Mouse (Mus musculus) layer of hippocampus, adult 9-11 months (tissue): ENCODE data around the gene Bcl2l13.
A peak's percentile ranks its signal among the peaks of the same experiment; 100 is the strongest.
"Not testable (repeated sequence)": the region's sequence is repeated elsewhere in the genome, so short reads cannot be mapped to it uniquely, and the experiment has no call there.

Source experiments
- DNase-seq: peaks from one replicate; pipeline ENCODE4 v3.0.0; 2022

Bcl2l13 gene

GRCm38 (mm10) chr6:120835474-120836374 lies at the start of gene Bcl2l13:
TSS of gene Bcl2l13 (plus strand) at chr6:120836212.
- DNase-seq, result peak; percentile 92

- DNase-seq, result no peak
These were observed 47.9 kb upstream of the Bcl2l13 start for GRCm38 (mm10) chr6:120788068-120788607.

GRCm38 (mm10) chr6:120788904-120789303 lies 47.1 kb upstream of the Bcl2l13 start:
- no peak for DNase-seq

- DNase-seq, result no peak
These were observed 45.9 kb upstream of the Bcl2l13 start for GRCm38 (mm10) chr6:120790153-120790552.

- no peak for DNase-seq
These were observed 45.3 kb upstream of the Bcl2l13 start for GRCm38 (mm10) chr6:120790717-120791116.

GRCm38 (mm10) chr6:120792947-120793346 lies 43.1 kb upstream of the Bcl2l13 start:
- DNase-seq, result peak; percentile 61

GRCm38 (mm10) chr6:120795422-120796086 lies 40.5 kb upstream of the Bcl2l13 start:
- DNase-seq, result no peak

GRCm38 (mm10) chr6:120796111-120796510 lies 39.9 kb upstream of the Bcl2l13 start:
- peak; percentile 40 for DNase-seq

GRCm38 (mm10) chr6:120798019-120798418 lies 38.0 kb upstream of the Bcl2l13 start:
- DNase-seq, result no peak

GRCm38 (mm10) chr6:120798905-120799304 lies 37.1 kb upstream of the Bcl2l13 start:
- DNase-seq, result no peak

GRCm38 (mm10) chr6:120799581-120800041 lies 36.4 kb upstream of the Bcl2l13 start:
- DNase-seq, result no peak

- DNase-seq, result no peak
These were observed 28.8 kb upstream of the Bcl2l13 start for GRCm38 (mm10) chr6:120806999-120807737.

GRCm38 (mm10) chr6:120807738-120808081 lies 28.3 kb upstream of the Bcl2l13 start:
- no peak for DNase-seq

- not testable (repeated sequence) for DNase-seq
These were observed 24.0 kb upstream of the Bcl2l13 start for GRCm38 (mm10) chr6:120811999-120812398.

GRCm38 (mm10) chr6:120819294-120819693 lies 16.7 kb upstream of the Bcl2l13 start:
- no peak for DNase-seq

- DNase-seq, result no peak
These were observed 15.9 kb upstream of the Bcl2l13 start for GRCm38 (mm10) chr6:120820144-120820543.

GRCm38 (mm10) chr6:120820941-120821340 lies 15.1 kb upstream of the Bcl2l13 start:
- DNase-seq, result no peak

- DNase-seq, result no peak
These were observed 14.3 kb upstream of the Bcl2l13 start for GRCm38 (mm10) chr6:120821715-120822114.

- peak; percentile 95 for DNase-seq
These were observed 13.6 kb upstream of the Bcl2l13 start, which contains the start of gene Atp6v1e1 for GRCm38 (mm10) chr6:120822307-120822928. TSS of gene Atp6v1e1 (minus strand) at chr6:120822793.

GRCm38 (mm10) chr6:120822937-120823614 lies 12.9 kb upstream of the Bcl2l13 start:
- no peak for DNase-seq

GRCm38 (mm10) chr6:120830056-120830455 lies 6.0 kb upstream of the Bcl2l13 start:
- DNase-seq, result no peak
